Mouse (Mus musculus) limb, embryonic 10.5 days (tissue): Measurements from ENCODE around the gene Serpina10. TPM values are rescaled to one million over a fixed set of nuclear protein-coding genes. Genes with fewer than 3 reads are reported as not detected.
"Not testable (repeated sequence)": the region's sequence is repeated elsewhere in the genome, so short reads cannot be mapped to it uniquely, and the experiment has no call there.

Source experiments
- DNase-seq: peaks from one replicate; pipeline ENCODE4 v3.0.0-alpha.2; 2017; ENCODE audit warnings: low spot score
- H3K27ac ChIP-seq: fragments of 300-500 bp; sonication (generic); 2 replicates; pipeline ENCODE4 v1.5.1; 2016; ENCODE audit warnings: mild to moderate bottlenecking
- H3K27me3 ChIP-seq: fragments of 300-500 bp; sonication (generic); 2 replicates; pipeline ENCODE4 v1.6.1; 2016; ENCODE audit warnings: low read depth, mild to moderate bottlenecking; ENCODE audit not compliant: poor library complexity, severe bottlenecking
- H3K36me3 ChIP-seq: fragments of 300-500 bp; sonication (generic); 2 replicates; pipeline ENCODE4 v1.6.1; 2016; ENCODE audit warnings: mild to moderate bottlenecking, moderate library complexity
- H3K4me1 ChIP-seq: fragments of 300-500 bp; sonication (generic); 2 replicates; pipeline ENCODE4 v1.6.1; 2016
- H3K4me3 ChIP-seq: fragments of 300-500 bp; sonication (generic); 2 replicates; pipeline ENCODE4 v1.5.1; 2016; ENCODE audit warnings: mild to moderate bottlenecking, moderate library complexity
- H3K9me3 ChIP-seq: fragments of 300-500 bp; sonication (generic); replicated peaks from 2 replicates; pipeline ENCODE4 v1.6.1; 2016; ENCODE audit warnings: mild to moderate bottlenecking
- WGBS: fragments of 180-500 bp; shearing (Covaris S2); methylation state at CpG from one replicate; pipeline ENCODE4 v1.1.7; 2016; 5-methylcytosine and 5-hydroxymethylcytosine counted together
- polyA plus RNA-seq: library from polyadenylated mRNA; unstranded; fragments of >200 nt; fragmentation: Nextera tagmentation; extraction: Ambion mirVana; gene quantifications from 2 replicates; pipeline ENCODE4 v1.2.1, GENCODE M21; 2016

Gene Serpina10
- polyA plus RNA-seq, 1 experiment from 2014 or later, result not detected

- Histone ChIP-seq H3K27me3 (no peaks in the 10 kb centered on the region), H3K36me3 (no peaks in the 10 kb centered on the region), H3K9me3 (no peaks in the 10 kb centered on the region), H3K27ac (no peak overlapping the region), H3K4me3 (no peak overlapping the region), H3K4me1 (no peaks in the 10 kb centered on the region)
- WGBS, result 62% methylated on average over 8 of the region's 8 CpGs
- no peak for DNase-seq
These were observed 47.5 kb downstream of the Serpina10 start for GRCm38 (mm10) chr12:103583771-103584170.

- 91% methylated on average over 6 of the region's 6 CpGs for WGBS
- H3K4me3 ChIP-seq, H3K4me1 ChIP-seq, H3K9me3 ChIP-seq, H3K36me3 ChIP-seq, H3K27ac ChIP-seq, H3K27me3 ChIP-seq, DNase-seq: not testable (repeated sequence)
These were observed 53.1 kb downstream of the Serpina10 start for GRCm38 (mm10) chr12:103578148-103578547.

DNA sequence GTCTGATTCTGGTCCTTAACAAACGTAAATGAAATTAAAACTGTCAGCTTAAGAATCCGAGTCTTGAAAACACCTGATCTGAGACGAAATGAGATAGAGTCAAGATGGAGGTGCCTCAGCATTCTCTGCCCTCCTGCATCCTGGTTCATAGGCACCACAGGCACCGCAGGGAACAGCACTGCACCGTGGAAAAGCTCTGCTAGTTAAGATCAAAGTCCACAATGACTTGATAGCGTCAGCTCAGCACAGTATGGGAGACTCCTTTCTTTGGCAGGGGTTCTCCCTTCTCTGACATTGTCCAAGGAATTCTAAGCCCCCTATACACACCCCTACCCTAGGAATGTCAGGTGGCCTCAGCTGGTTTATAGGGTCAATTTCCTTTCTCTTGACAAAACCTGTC lies 61.6 kb downstream of the Serpina10 start:
- 68% methylated on average over 6 of the region's 6 CpGs for WGBS
- Histone ChIP-seq H3K4me1 (no peaks in the 10 kb centered on the region), H3K27me3 (no peaks in the 10 kb centered on the region), H3K4me3 (no peak overlapping the region), H3K36me3 (no peaks in the 10 kb centered on the region), H3K9me3 (no peaks in the 10 kb centered on the region), H3K27ac (no peak overlapping the region)
- no peak for DNase-seq

DNA sequence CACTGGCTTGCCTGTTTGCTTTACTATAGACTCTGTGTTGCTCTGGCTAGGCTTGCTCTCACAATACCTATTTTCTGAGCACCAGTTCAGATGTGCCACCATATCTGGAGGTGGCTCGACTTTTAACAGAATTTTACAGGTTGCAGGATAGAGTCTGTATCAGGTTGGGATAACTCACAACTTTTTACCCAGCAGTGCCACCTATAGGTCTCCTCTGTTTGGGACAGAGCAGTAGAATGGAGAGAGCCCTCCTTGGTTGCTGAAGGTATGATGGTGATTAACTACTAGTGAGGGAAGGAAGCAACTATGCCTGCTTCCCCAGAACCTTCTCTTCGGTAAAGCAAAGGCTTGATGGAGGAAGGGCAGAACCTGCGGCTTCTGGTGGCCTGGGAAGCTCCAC lies 64.1 kb downstream of the Serpina10 start:
- no peak overlapping the region for H3K27ac ChIP-seq
- no peaks in the 10 kb centered on the region for H3K36me3 ChIP-seq
- no peak overlapping the region for H3K4me3 ChIP-seq
- no peaks in the 10 kb centered on the region for H3K4me1 ChIP-seq
- no peaks in the 10 kb centered on the region for H3K9me3 ChIP-seq
- DNase-seq, result no peak
- no peaks in the 10 kb centered on the region for H3K27me3 ChIP-seq
- 72% methylated on average over 3 of the region's 3 CpGs for WGBS

DNA sequence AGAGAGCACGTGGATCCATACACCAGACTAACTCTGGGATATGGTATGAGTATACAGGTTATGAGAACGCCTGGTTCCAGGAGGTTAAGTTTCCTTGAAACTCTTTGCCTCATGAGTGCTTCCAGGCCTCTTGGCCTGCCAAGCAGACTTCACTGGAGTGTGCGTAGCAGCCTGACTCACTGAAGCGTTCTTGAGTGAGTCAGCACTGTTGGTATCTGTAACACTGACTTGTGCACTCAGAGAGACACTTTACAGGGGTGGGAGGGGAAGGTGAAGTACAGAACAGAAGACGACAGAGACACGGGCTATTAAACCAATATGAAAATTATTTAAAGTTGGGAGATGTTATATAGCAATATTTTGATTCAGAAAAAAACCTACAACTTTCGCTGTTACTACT lies 66.1 kb downstream of the Serpina10 start:
- no peaks in the 10 kb centered on the region; the same call in 1 of the 2 replicates for H3K4me1 ChIP-seq
- WGBS, result 87% methylated on average over 7 of the region's 7 CpGs
- H3K9me3 ChIP-seq, result no peaks in the 10 kb centered on the region
- DNase-seq, result no peak
- H3K36me3 ChIP-seq, result no peaks in the 10 kb centered on the region
- H3K27me3 ChIP-seq, result no peaks in the 10 kb centered on the region
- H3K4me3 ChIP-seq, result no peak overlapping the region
- H3K27ac ChIP-seq, result no peak overlapping the region

Other genes starting within 250 kb of the Serpina10 start
- gene Otub2, start 242.8 kb downstream of the Serpina10 start, polyA plus RNA-seq, result 8.3 and 10.0 TPM in 2 replicates
- 0.25 and 0.76 TPM in 2 replicates for gene 9330161L09Rik, start 223.6 kb downstream of the Serpina10 start, polyA plus RNA-seq
- 92.5 and 101 TPM in 2 replicates for gene Ddx24, start 205.6 kb downstream of the Serpina10 start, polyA plus RNA-seq
- 0.34 and 0.68 TPM in 2 replicates for gene Ifi27, start 197.2 kb downstream of the Serpina10 start, polyA plus RNA-seq
- gene Ifi27l2a, start 187.8 kb downstream of the Serpina10 start, polyA plus RNA-seq, result 0.59 and 1.1 TPM in 2 replicates
- not detected in 2 replicates for gene Ifi27l2b, start 174.2 kb downstream of the Serpina10 start, polyA plus RNA-seq
- gene Ppp4r4, start 99.2 kb downstream of the Serpina10 start, polyA plus RNA-seq, result 1.2 and 1.9 TPM in 2 replicates
- 0.09 TPM in 1 of 2 replicates, not detected in the other for gene Serpina6, start 25.8 kb upstream of the Serpina10 start, polyA plus RNA-seq
- not detected in 2 replicates for gene Serpina16, start 44.7 kb upstream of the Serpina10 start, polyA plus RNA-seq
- gene Serpina1f, start 64.1 kb upstream of the Serpina10 start, polyA plus RNA-seq, result not detected in 2 replicates
- not detected in 2 replicates for gene Serpina1d, start 142.1 kb upstream of the Serpina10 start, polyA plus RNA-seq
- 0.19 TPM in 1 of 2 replicates, not detected in the other for gene Serpina1b, start 198.9 kb upstream of the Serpina10 start, polyA plus RNA-seq
- 0.20 TPM in 1 of 2 replicates, not detected in the other for gene Serpina1a, start 232.1 kb upstream of the Serpina10 start, polyA plus RNA-seq